Mouse (Mus musculus) heart, adult 2 months (tissue): Measurements from ENCODE around the gene Itpr2.

Experiments
- CTCF ChIP-seq: fragments of 200-600 bp; IDR thresholded peaks from 2 replicates; pipeline ENCODE4 v1.8.1; 2022; ENCODE audit warnings: antibody characterized with exemption, mild to moderate bottlenecking, moderate library complexity
- EP300 ChIP-seq: fragments of 200-500 bp; IDR thresholded peaks from 2 replicates; pipeline ENCODE4 v1.6.1; 2011; ENCODE audit warnings: low read depth, low read length, control low read depth; ENCODE audit not compliant: insufficient read depth
- POLR2A ChIP-seq: fragments of 200-500 bp; IDR thresholded peaks from 2 replicates; pipeline ENCODE4 v1.6.1; 2011; ENCODE audit warnings: mild to moderate bottlenecking, low read depth, low read length, control low read depth; ENCODE audit not compliant: insufficient read depth

- TF ChIP-seq EP300 = 0 out of 2 replicates have a peak, but pooled peaks have one; percentile 9
- TF ChIP-seq CTCF = peak; percentile 85
- no peak for TF ChIP-seq POLR2A
Observed at GRCm38 (mm10) chr6:146079261-146079660, 422.8 kb downstream of the Itpr2 start.
